Mouse (Mus musculus): ENCODE data around the gene Nynrin. TPM values are rescaled to one million over a fixed set of nuclear protein-coding genes. Genes with fewer than 3 reads are reported as not detected.

Gene Nynrin
- polyA plus RNA-seq, 1 experiment from 2014 or later: 10.7 TPM

GRCm38 (mm10) chr14:55913406-55913805 is 59.6 kb downstream of the Nynrin start:
- ATAC-seq (replicated peaks): no peak
- no peak overlapping the region for H3K27ac ChIP-seq (replicated peaks)
- H3K27me3 ChIP-seq: no peaks in the 10 kb centered on the region
- no peaks in the 10 kb centered on the region for H3K4me1 ChIP-seq
- H3K9ac ChIP-seq (replicated peaks): no peak overlapping the region
- no peaks in the 10 kb centered on the region for H3K36me3 ChIP-seq
- H3K9me3 ChIP-seq: no peaks in the 10 kb centered on the region
- WGBS: 63% methylated on average over 4 of the region's 4 CpGs
- H3K4me2 ChIP-seq (replicated peaks): no peak overlapping the region
- H3K4me3 ChIP-seq: no peak overlapping the region

GRCm38 (mm10) chr14:55918240-55919082 is 64.7 kb downstream of the Nynrin start:
- Histone ChIP-seq H3K4me1 (no peaks in the 10 kb centered on the region), H3K36me3 (no peaks in the 10 kb centered on the region), H3K27ac (replicated peaks) (no peak overlapping the region), H3K9ac (replicated peaks) (0 out of 2 replicates have a peak overlapping the region, but pooled peaks have one; percentile 1), H3K27me3 (no peaks in the 10 kb centered on the region), H3K4me3 (no peak overlapping the region), H3K4me2 (replicated peaks) (peak overlapping the region; percentile 12; the same call in 1 of the 2 replicates), H3K9me3 (no peaks in the 10 kb centered on the region)
- 40% methylated on average over 14 of the region's 14 CpGs for WGBS
- ATAC-seq (replicated peaks): peak; percentile 85

- no peaks in the 10 kb centered on the region for H3K27me3 ChIP-seq
- H3K4me1 ChIP-seq: no peaks in the 10 kb centered on the region
- no peaks in the 10 kb centered on the region for H3K36me3 ChIP-seq
- ATAC-seq (replicated peaks): no peak
- no peaks in the 10 kb centered on the region for H3K9me3 ChIP-seq
- 83% methylated on average over 7 of the region's 7 CpGs for WGBS
- H3K4me2 ChIP-seq (replicated peaks): no peak overlapping the region
- no peak overlapping the region for H3K4me3 ChIP-seq
- no peak overlapping the region for H3K27ac ChIP-seq (replicated peaks)
- H3K9ac ChIP-seq (replicated peaks): no peak overlapping the region
Observed at GRCm38 (mm10) chr14:55922475-55923232, 68.8 kb downstream of the Nynrin start.

Other genes with a start within 250 kb of the Nynrin start
- 11.3 and 11.5 TPM in 2 replicates for gene Rec8, start 236.0 kb upstream of the Nynrin start, polyA plus RNA-seq (2015; fragmentation: Nextera tagmentation; extraction: Ambion mirVana)
- 82.0 and 82.1 TPM in 2 replicates for gene Ipo4, start 218.1 kb upstream of the Nynrin start, polyA plus RNA-seq (2015; fragmentation: Nextera tagmentation; extraction: Ambion mirVana)
- 1.4 and 2.0 TPM in 2 replicates for gene Gm49378, start 216.1 kb upstream of the Nynrin start, polyA plus RNA-seq (2015; fragmentation: Nextera tagmentation; extraction: Ambion mirVana)
- gene Tm9sf1, start 210.2 kb upstream of the Nynrin start, polyA plus RNA-seq (2015; fragmentation: Nextera tagmentation; extraction: Ambion mirVana): 61.7 and 67.2 TPM in 2 replicates
- 0.38 and 0.53 TPM in 2 replicates for gene Tssk4, start 203.8 kb upstream of the Nynrin start, polyA plus RNA-seq (2015; fragmentation: Nextera tagmentation; extraction: Ambion mirVana)
- gene Mdp1, start 193.5 kb upstream of the Nynrin start, polyA plus RNA-seq (2015; fragmentation: Nextera tagmentation; extraction: Ambion mirVana): 66.0 and 68.5 TPM in 2 replicates
- gene Gmpr2, start 182.1 kb upstream of the Nynrin start, polyA plus RNA-seq (2015; fragmentation: Nextera tagmentation; extraction: Ambion mirVana): 56.7 and 62.2 TPM in 2 replicates
- 563 and 611 TPM in 2 replicates for gene Nedd8, start 181.9 kb upstream of the Nynrin start, polyA plus RNA-seq (2015; fragmentation: Nextera tagmentation; extraction: Ambion mirVana)
- 32.9 and 36.2 TPM in 2 replicates for gene Tinf2, start 172.2 kb upstream of the Nynrin start, polyA plus RNA-seq (2015; fragmentation: Nextera tagmentation; extraction: Ambion mirVana)
- 0.09 and 0.20 TPM in 2 replicates for gene Tgm1, start 140.1 kb upstream of the Nynrin start, polyA plus RNA-seq (2015; fragmentation: Nextera tagmentation; extraction: Ambion mirVana)
- 49.9 and 51.4 TPM in 2 replicates for gene Rabggta, start 131.7 kb upstream of the Nynrin start, polyA plus RNA-seq (2015; fragmentation: Nextera tagmentation; extraction: Ambion mirVana)
- gene Dhrs1, start 108.3 kb upstream of the Nynrin start, polyA plus RNA-seq (2015; fragmentation: Nextera tagmentation; extraction: Ambion mirVana): 77.1 and 82.7 TPM in 2 replicates
- 39.7 and 41.4 TPM in 2 replicates for gene Nop9, start 108.3 kb upstream of the Nynrin start, polyA plus RNA-seq (2015; fragmentation: Nextera tagmentation; extraction: Ambion mirVana)
- 0.15 and 0.29 TPM in 2 replicates for gene Cideb, start 95.6 kb upstream of the Nynrin start, polyA plus RNA-seq (2015; fragmentation: Nextera tagmentation; extraction: Ambion mirVana)
- gene Ltb4r2, start 92.6 kb upstream of the Nynrin start, polyA plus RNA-seq (2015; fragmentation: Nextera tagmentation; extraction: Ambion mirVana): 0.10 and 0.24 TPM in 2 replicates
- 0.26 TPM in 1 of 2 replicates, not detected in the other for gene Ltb4r1, start 88.0 kb upstream of the Nynrin start, polyA plus RNA-seq (2015; fragmentation: Nextera tagmentation; extraction: Ambion mirVana)
- 2.9 and 4.0 TPM in 2 replicates for gene Adcy4, start 69.9 kb upstream of the Nynrin start, polyA plus RNA-seq (2015; fragmentation: Nextera tagmentation; extraction: Ambion mirVana)
- gene Ripk3, start 65.1 kb upstream of the Nynrin start, polyA plus RNA-seq (2015; fragmentation: Nextera tagmentation; extraction: Ambion mirVana): 1.1 and 2.3 TPM in 2 replicates
- 10.9 and 13.6 TPM in 2 replicates for gene Nfatc4, start 30.9 kb upstream of the Nynrin start, polyA plus RNA-seq (2015; fragmentation: Nextera tagmentation; extraction: Ambion mirVana)
- gene Cbln3, start 30.4 kb downstream of the Nynrin start, polyA plus RNA-seq (2015; fragmentation: Nextera tagmentation; extraction: Ambion mirVana): 0.29 and 0.32 TPM in 2 replicates
- 10.1 and 10.4 TPM in 2 replicates for gene Khnyn, start 30.9 kb downstream of the Nynrin start, polyA plus RNA-seq (2015; fragmentation: Nextera tagmentation; extraction: Ambion mirVana)
- gene Sdr39u1, start 46.3 kb downstream of the Nynrin start, polyA plus RNA-seq (2015; fragmentation: Nextera tagmentation; extraction: Ambion mirVana): 106 and 112 TPM in 2 replicates
- gene Cma1, start 90.7 kb downstream of the Nynrin start, polyA plus RNA-seq (2015; fragmentation: Nextera tagmentation; extraction: Ambion mirVana): not detected in 2 replicates
- not detected in 2 replicates for gene Cma2, start 97.0 kb downstream of the Nynrin start, polyA plus RNA-seq (2015; fragmentation: Nextera tagmentation; extraction: Ambion mirVana)
- gene Mcpt1, start 164.0 kb downstream of the Nynrin start, polyA plus RNA-seq (2015; fragmentation: Nextera tagmentation; extraction: Ambion mirVana): not detected in 2 replicates
- not detected in 2 replicates for gene Mcpt9, start 176.5 kb downstream of the Nynrin start, polyA plus RNA-seq (2015; fragmentation: Nextera tagmentation; extraction: Ambion mirVana)
- not detected in 2 replicates for gene Mcpt2, start 188.0 kb downstream of the Nynrin start, polyA plus RNA-seq (2015; fragmentation: Nextera tagmentation; extraction: Ambion mirVana)
- not detected in 2 replicates for gene Mcpt4, start 208.3 kb downstream of the Nynrin start, polyA plus RNA-seq (2015; fragmentation: Nextera tagmentation; extraction: Ambion mirVana)
- gene Mcpt8, start 231.3 kb downstream of the Nynrin start, polyA plus RNA-seq (2015; fragmentation: Nextera tagmentation; extraction: Ambion mirVana): 0.18 and 0.23 TPM in 2 replicates
- gene Ctsg, start 248.6 kb downstream of the Nynrin start, polyA plus RNA-seq (2015; fragmentation: Nextera tagmentation; extraction: Ambion mirVana): not detected in 2 replicates

Measured in forebrain, embryonic 15.5 days (tissue).